Mouse (Mus musculus) monocyte, adult 59 days (primary cell): ENCODE results near the gene Tigit. TPM values are rescaled to one million over a fixed set of nuclear protein-coding genes. Genes with fewer than 3 reads are reported as not detected.

Experiments used
- total RNA-seq, 2 experiments: library from RNA; stranded (reverse); gene quantifications; one replicate each; pipeline ENCODE4 v1.2.4; 2023

The Tigit gene
- total RNA-seq = not detected

DNA sequence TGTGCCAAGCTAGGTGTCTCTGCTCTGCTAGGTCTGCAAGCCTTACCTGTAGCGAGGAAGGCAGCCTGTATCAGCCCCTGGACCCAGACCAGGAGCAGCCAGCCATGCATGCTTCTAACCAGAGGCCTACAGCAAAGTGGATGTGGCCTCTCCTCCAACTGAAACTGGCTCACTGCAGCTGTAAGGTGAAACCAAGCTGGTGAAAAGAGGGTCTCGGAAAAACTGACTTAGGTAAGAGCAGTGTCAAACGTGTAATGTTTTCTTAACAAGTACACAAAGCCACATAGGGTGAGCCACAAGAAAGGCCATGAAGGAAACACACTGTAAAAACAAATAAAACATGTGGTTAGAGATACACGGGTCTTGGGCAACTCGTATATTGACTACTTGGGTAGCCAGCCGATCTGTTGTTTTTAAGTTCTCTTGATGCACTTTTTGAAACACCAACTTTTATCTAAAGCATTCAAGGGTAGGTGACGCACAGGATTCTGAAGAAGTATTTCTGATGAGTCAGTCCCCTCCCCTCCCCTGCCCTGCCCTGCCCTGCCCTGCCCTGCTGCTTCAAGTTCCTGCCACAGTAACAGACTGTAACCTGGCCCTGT is at the start of gene Tigit:
TSS of gene Tigit (minus strand) at position 169 of the 602 bp plus-strand sequence.

Other genes starting within 250 kb of the Tigit start
- not detected for gene Drd3, start 89.9 kb upstream of the Tigit start, total RNA-seq
- gene Ccdc191, start 225.7 kb upstream of the Tigit start, total RNA-seq = 10 to 100 TPM in 1 of 2 experiments, 1 to 10 TPM in 1; 6.4 to 10.5 TPM